Mouse (Mus musculus): ENCODE data around the gene Yipf1. TPM values are rescaled to one million over a fixed set of nuclear protein-coding genes. Genes with fewer than 3 reads are reported as not detected.

Yipf1 gene
- polyA plus RNA-seq, 1 experiment from 2014 or later: 44.6 TPM

DNA sequence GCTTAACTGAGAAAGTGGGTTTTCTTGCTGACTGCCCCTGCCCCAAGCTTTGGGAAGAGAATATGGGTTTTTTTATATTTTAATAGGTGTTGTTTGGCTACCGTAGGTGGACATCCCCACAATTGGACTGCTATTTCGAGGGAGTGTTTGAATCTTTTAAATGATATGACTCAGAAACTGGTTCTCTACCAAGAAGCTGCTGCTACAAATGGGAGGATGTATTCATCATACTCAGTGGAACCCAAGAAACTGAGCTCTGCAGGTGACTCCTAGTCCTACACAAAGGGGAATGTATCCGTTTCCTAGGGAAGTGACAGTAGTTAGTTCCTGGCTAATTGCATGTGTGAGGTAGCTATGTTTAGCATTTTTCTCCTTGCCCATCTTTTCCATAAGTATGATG, 75.2 kb downstream of the Yipf1 start:
- no peak for DNase-seq (ENCODE audit: low spot score)
- no peaks in the 10 kb centered on the region for H3K27me3 ChIP-seq (ENCODE audit: control insufficient read depth, insufficient read depth, low read length)
- peaks cover 35% of the 10 kb centered on the region; the same call in 1 of the 2 replicates for H3K36me3 ChIP-seq (ENCODE audit: control insufficient read depth, insufficient read depth, low read length)
- H3K9ac ChIP-seq (ENCODE audit: low read length): no peak overlapping the region
- no peak overlapping the region for H3K4me2 ChIP-seq (ENCODE audit: low read depth, severe bottlenecking)
- no peak overlapping the region for H3K4me3 ChIP-seq (ENCODE audit: low read depth, low read length)
- WGBS: 97% methylated on average over 3 of the region's 3 CpGs
- no peaks in the 10 kb centered on the region for H3K9me3 ChIP-seq (ENCODE audit: control insufficient read depth, low read length)
- no peaks in the 10 kb centered on the region for H3K4me1 ChIP-seq (ENCODE audit: control insufficient read depth, insufficient read depth, low read length)
- ATAC-seq (ENCODE audit: insufficient number of reproducible peaks, low FRiP score, low TSS enrichment, low read depth): no peak
- H3K27ac ChIP-seq (replicated peaks; ENCODE audit: low read depth, low read length): no peak overlapping the region

DNA sequence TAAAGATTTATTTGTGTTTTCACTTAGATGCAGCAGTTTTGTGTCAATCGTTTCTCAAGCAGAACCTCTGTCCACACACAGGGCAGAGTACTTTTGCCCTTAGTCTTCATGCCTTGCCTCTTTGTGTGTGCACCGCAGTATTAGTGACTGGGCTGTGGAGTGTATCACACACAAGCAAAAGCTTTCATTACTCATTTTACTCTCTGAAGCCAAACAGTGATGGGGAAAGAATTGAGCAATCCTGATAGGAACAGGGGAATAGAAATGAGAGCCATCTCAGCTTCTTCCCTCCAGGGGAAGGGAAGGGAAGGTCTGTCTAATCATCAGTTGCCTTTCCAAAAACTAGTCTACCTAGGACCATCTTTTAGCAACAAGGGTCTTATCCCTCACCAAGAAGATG, 79.6 kb downstream of the Yipf1 start:
- Histone ChIP-seq H3K36me3 (ENCODE audit: control insufficient read depth, insufficient read depth, low read length) (peaks cover 23% of the 10 kb centered on the region), H3K4me2 (ENCODE audit: low read depth, severe bottlenecking) (no peak overlapping the region), H3K4me3 (ENCODE audit: low read depth, low read length) (no peak overlapping the region), H3K4me1 (ENCODE audit: control insufficient read depth, insufficient read depth, low read length) (no peaks in the 10 kb centered on the region), H3K27ac (replicated peaks; ENCODE audit: low read depth, low read length) (no peak overlapping the region), H3K9ac (ENCODE audit: low read length) (no peak overlapping the region), H3K27me3 (ENCODE audit: control insufficient read depth, insufficient read depth, low read length) (no peaks in the 10 kb centered on the region), H3K9me3 (ENCODE audit: control insufficient read depth, low read length) (no peaks in the 10 kb centered on the region)
- 93% methylated on average over 2 of the region's 2 CpGs for WGBS
- no peak for DNase-seq (ENCODE audit: low spot score)
- ATAC-seq (ENCODE audit: insufficient number of reproducible peaks, low FRiP score, low TSS enrichment, low read depth): no peak

Other genes with a start within 250 kb of the Yipf1 start
- 131 and 133 TPM in 2 replicates for gene Mrpl37, start 247.5 kb upstream of the Yipf1 start, polyA plus RNA-seq (2014; fragmentation: Nextera tagmentation; extraction: Ambion mirVana)
- gene Cyb5rl, start 247.4 kb upstream of the Yipf1 start, polyA plus RNA-seq (2014; fragmentation: Nextera tagmentation; extraction: Ambion mirVana): 7.2 and 7.3 TPM in 2 replicates
- not detected in 2 replicates for gene Cdcp2, start 217.5 kb upstream of the Yipf1 start, polyA plus RNA-seq (2014; fragmentation: Nextera tagmentation; extraction: Ambion mirVana)
- gene Tmem59, start 136.0 kb upstream of the Yipf1 start, polyA plus RNA-seq (2014; fragmentation: Nextera tagmentation; extraction: Ambion mirVana): 295 TPM in 2 replicates
- gene Tceanc2, start 135.2 kb upstream of the Yipf1 start, polyA plus RNA-seq (2014; fragmentation: Nextera tagmentation; extraction: Ambion mirVana): 19.1 and 20.3 TPM in 2 replicates
- not detected in 2 replicates for gene Ldlrad1, start 105.2 kb upstream of the Yipf1 start, polyA plus RNA-seq (2014; fragmentation: Nextera tagmentation; extraction: Ambion mirVana)
- 102 and 103 TPM in 2 replicates for gene Lrrc42, start 60.8 kb upstream of the Yipf1 start, polyA plus RNA-seq (2014; fragmentation: Nextera tagmentation; extraction: Ambion mirVana)
- gene Hspb11, start 60.8 kb upstream of the Yipf1 start, polyA plus RNA-seq (2014; fragmentation: Nextera tagmentation; extraction: Ambion mirVana): 29.8 and 34.0 TPM in 2 replicates
- gene Dio1, start 7.2 kb upstream of the Yipf1 start, polyA plus RNA-seq (2014; fragmentation: Nextera tagmentation; extraction: Ambion mirVana): not detected in 2 replicates
- gene Ndc1, start 53.4 kb downstream of the Yipf1 start, polyA plus RNA-seq (2014; fragmentation: Nextera tagmentation; extraction: Ambion mirVana): 52.2 and 52.9 TPM in 2 replicates
- gene Glis1, start 120.2 kb downstream of the Yipf1 start, polyA plus RNA-seq (2014; fragmentation: Nextera tagmentation; extraction: Ambion mirVana): 6.8 and 7.8 TPM in 2 replicates